Mouse (Mus musculus): ENCODE results near the gene Gm28539.

Gm28539 gene

GRCm38 (mm10) chr16:18955070-18955469 lies 118.7 kb downstream of the Gm28539 start:
- DNase-seq (ENCODE audit: low read depth, low spot score) = no peak

GRCm38 (mm10) chr16:18963486-18963885 lies 127.1 kb downstream of the Gm28539 start:
- DNase-seq (ENCODE audit: low read depth, low spot score) = no peak

- DNase-seq (ENCODE audit: low read depth, low spot score) = no peak
Measured at GRCm38 (mm10) chr16:18969420-18970128, 133.2 kb downstream of the Gm28539 start.

- DNase-seq (ENCODE audit: low read depth, low spot score) = peak; percentile 29
Measured at GRCm38 (mm10) chr16:18970837-18971236, 134.5 kb downstream of the Gm28539 start.

- DNase-seq (ENCODE audit: low read depth, low spot score) = peak; percentile 40
Measured at GRCm38 (mm10) chr16:18975665-18976064, 139.3 kb downstream of the Gm28539 start.

- no peak for DNase-seq (ENCODE audit: low read depth, low spot score)
Measured at GRCm38 (mm10) chr16:18976315-18976714, 139.9 kb downstream of the Gm28539 start.

GRCm38 (mm10) chr16:18986381-18986780 lies 150.0 kb downstream of the Gm28539 start:
- DNase-seq (ENCODE audit: low read depth, low spot score) = no peak

GRCm38 (mm10) chr16:18986860-18987259 lies 150.5 kb downstream of the Gm28539 start:
- no peak for DNase-seq (ENCODE audit: low read depth, low spot score)

GRCm38 (mm10) chr16:19002610-19003389 lies 166.4 kb downstream of the Gm28539 start:
- DNase-seq (ENCODE audit: low read depth, low spot score) = peak; percentile 77

GRCm38 (mm10) chr16:19003757-19004156 lies 167.4 kb downstream of the Gm28539 start:
- DNase-seq (ENCODE audit: low read depth, low spot score) = no peak

- DNase-seq (ENCODE audit: low read depth, low spot score) = no peak
Measured at GRCm38 (mm10) chr16:19005298-19005697, 168.9 kb downstream of the Gm28539 start.

Data from ZHBTc4 (cell line).